Mouse (Mus musculus) embryonic fibroblast, embryonic 13.5 days (primary cell): ENCODE measurements around the gene Barhl1.

Experiments
- CTCF ChIP-seq: IDR thresholded peaks from 2 replicates; pipeline ENCODE4 v1.5.1; 2011; ENCODE audit warnings: mild to moderate bottlenecking, control low read depth, low read length, moderate library complexity, borderline replicate concordance; ENCODE audit not compliant: insufficient read depth
- POLR2A ChIP-seq: IDR thresholded peaks from 2 replicates; pipeline ENCODE4 v1.6.1; 2011; ENCODE audit warnings: low read depth, mild to moderate bottlenecking, control low read depth, low read length, moderate library complexity

- no peak for TF ChIP-seq POLR2A
- TF ChIP-seq CTCF, result no peak
Observed at GRCm38 (mm10) chr2:28910877-28911276, 5.6 kb downstream of the Barhl1 start.
